Mouse (Mus musculus) heart, postnatal 10 days (tissue): Measurements from ENCODE around the gene Fgfr2. TPM values are rescaled to one million over a fixed set of nuclear protein-coding genes. Genes with fewer than 3 reads are reported as not detected.

Experiments used
- DNase-seq, 2 experiments: peaks; one replicate each; pipeline ENCODE4 v3.0.0; 2021
- intact Hi-C: fragments of 180-260 bp; cut with DNase I; formaldehyde crosslinking; loops from one replicate; pipeline ENCODE4 v1.15.1; 2025
- total RNA-seq, 2 experiments: library from RNA; stranded (reverse); gene quantifications; 2 replicates each; pipeline ENCODE4 v1.2.3; 2021

Gene Fgfr2
- total RNA-seq, 2 experiments from 2014 or later: 6.2 to 6.3 TPM

DNA sequence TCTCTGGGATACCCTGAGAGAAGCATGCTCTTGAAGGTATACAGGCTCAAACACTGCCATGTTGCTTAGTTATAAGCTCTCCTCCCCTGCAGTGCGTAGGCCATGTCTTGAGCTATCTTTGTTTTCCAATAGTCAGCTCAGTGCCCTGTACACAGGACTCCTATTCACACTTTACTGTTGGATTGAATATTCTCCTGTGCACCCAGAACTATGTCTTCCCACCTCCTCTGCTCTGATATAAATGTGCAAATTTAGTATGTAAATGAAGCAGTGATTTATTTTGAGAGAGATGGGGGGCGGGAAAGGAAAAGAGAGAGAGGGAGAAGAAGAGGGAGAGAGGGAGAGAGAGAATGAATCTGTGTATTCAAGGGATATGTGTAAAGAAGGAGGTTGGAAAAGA is 1267.5 kb downstream of the Fgfr2 start:
- DNase-seq: no peak
- intact Hi-C loops: no loop called here

DNA sequence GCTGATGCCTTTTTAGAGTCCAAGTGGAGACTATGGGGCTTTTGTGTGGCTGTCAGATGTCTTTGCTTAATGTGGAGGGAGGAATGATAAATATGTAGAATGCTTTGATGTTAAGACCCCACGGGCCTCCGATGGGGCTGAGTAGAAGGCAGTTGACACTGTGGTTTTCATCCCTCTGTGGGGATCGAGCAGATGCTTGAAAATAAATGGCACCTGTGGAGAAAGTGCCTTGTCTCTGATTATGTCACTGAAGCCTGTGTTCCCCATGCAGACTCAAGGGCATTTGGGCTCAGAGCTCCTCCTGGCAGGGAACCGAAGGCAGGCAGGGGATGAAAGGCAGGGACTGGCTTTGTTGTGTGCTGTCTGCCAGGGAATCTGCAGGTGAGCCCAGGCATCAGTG is 1272.6 kb downstream of the Fgfr2 start:
- intact Hi-C loops: no loop called here
- no peak for DNase-seq

DNA sequence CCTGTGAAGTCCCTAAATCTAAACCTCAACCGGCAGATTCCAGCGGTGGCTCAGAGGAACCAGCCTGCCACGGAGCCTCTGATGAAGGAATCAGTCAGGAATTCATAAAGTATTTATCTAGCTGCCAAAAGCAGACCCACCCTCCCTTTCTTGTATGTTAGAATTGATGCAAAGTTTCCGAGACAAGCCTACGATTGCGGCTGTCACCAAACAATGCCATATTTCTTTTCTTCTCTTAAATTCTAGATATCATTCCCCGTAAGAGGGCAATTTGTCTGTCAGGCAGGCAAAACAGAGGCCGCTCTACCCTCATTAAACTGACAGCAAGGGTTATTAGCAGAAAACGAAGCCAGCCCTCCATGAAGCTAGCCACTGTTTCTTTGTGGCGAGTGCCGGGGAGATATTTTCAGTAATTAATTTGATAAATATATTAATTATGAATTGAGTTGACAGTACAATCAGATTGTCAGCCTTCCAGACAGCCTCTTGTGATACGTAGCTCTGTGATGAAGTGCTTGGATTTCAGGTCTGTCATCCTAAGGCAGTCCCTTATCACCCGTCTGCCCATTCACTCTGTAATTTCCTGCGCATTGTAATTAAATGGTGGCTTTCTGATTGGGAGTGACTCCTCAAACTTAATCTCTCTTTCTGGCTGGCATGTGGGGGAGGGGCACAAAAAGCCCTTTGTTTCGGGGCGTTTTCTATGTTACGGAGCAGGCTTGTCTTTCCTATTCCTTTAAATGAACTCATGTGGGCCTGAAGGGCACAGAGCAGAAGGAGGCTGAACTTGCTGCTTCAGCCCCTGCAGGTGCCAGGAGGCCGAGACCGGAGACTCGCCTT is 1276.9 kb downstream of the Fgfr2 start:
- intact Hi-C loops: no loop called here
- no peak for DNase-seq

DNA sequence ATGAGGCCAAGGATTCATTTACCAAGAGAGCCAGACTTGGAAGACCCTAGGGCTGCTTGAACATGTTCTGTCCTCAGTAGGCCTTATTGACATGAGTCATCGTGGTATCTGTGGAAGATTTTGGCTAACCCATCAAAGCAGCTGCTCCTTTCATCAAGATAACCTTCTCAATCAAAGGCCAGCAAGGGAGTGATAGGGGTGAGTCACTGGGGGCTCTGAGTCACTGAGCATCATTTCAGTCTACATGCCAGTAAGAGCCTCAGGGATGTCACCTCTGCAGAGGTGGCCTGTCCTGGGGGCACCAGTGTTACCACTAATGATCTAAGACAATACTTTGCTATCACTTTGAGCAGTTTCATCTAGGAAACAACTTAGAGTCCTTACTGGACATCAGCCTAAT is 1292.9 kb downstream of the Fgfr2 start:
- no peak for DNase-seq
- intact Hi-C loops: no loop called here

DNA sequence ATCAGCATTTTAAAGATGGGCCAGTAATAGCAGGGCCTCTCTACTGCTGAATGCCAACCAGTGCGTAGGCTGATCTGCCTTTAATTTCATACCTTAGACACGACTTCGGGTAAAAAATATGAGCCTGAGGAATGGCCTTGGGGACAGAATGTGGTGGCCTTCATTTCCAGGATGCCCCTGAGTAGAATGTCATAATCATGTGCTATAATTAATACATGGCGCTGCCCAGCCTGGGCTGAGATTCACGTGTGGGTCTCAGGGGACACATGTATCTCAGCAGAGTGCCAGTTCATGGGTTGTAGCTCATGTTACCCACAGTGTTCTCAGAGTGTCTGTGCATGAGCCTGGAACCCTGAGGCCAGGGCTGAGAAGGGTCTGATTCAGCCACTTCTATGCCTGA is 1296.3 kb downstream of the Fgfr2 start:
- no peak for DNase-seq
- intact Hi-C loops: no loop called here

DNA sequence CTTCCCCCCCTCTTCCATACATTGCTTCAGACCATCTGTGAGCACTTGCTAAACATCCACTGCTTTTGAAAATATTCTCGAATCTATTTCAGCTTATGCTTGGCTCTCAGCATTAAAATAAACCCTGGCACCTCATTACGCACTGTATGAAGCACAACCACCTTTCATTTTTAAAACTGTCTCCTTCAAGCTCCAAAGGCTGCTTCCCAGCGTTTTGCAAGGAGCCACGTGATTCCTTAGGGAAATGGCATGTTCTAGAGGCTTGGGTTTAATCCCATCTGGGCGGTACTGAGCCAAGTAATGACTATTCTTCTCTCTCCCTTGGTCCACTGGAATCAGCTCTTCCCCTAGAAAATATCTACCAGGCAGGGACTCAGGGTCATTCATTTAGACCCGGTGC is 1305.2 kb downstream of the Fgfr2 start:
- intact Hi-C loops: no loop called here
- no peak for DNase-seq

DNA sequence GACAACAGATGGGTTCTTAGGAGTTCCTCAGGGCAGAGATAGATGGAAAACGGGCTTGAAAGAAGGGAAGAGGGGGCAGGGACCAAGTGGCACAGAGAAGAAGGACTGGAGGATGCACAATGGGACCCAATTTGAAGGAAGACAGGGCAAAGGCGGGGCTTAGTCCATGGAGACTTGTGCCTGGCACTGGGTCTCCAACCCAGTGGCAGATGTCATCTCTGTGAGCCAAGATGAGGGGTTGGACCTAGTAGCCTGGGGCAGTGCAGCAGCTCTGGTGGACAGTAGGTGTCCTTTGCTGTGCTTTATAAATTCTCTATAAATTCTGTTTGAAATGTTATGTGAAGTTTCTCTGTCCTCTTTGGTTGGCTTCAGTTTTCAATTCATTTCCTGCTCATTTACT is 1306.5 kb downstream of the Fgfr2 start:
- intact Hi-C loops: no loop called here
- DNase-seq: no peak

DNA sequence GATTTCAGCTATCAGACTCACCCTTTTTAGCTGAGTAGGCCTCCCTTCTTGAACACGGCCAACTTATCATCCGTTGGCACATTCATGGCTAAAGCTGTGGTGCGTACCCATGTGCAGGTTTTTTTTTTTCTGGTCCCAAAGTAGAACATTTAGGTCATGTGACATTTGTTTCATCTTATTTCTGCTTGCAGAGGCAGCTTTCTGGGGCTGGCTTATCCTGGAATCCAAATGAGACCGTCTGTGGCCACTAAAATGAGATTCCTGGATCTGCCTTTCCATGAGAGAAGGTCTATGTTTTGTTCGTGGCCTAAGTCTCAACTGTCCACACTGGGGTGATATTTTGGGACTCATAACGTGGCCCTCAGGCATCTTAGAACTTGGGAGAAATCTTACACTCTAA is 1311.0 kb downstream of the Fgfr2 start:
- intact Hi-C loops: no loop called here

DNA sequence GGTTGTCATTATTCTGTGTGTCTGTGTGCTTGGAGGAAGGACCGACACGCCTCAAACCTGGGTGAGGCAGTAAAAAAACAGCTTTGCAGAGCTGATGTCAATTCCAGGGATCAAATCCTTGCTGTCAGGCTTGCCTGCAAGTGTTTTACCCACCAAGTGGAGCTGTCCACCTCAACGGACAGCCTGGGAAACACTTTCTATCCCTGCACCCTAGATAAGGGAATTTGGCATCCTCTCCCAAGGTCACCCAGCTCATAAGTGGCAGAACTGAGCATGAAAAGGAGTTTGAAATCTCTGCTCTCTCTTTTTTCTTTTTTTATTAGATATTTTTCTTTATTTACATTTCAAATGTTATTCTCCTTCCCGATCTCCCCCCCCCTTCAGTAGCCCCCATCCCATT is 1312.2 kb downstream of the Fgfr2 start:
- DNase-seq: peak; percentile 1 to 4
- intact Hi-C loops: no loop called here

More for the DNA sequence above, 1311.0 kb downstream of the Fgfr2 start:
- DNase-seq: no peak

DNA sequence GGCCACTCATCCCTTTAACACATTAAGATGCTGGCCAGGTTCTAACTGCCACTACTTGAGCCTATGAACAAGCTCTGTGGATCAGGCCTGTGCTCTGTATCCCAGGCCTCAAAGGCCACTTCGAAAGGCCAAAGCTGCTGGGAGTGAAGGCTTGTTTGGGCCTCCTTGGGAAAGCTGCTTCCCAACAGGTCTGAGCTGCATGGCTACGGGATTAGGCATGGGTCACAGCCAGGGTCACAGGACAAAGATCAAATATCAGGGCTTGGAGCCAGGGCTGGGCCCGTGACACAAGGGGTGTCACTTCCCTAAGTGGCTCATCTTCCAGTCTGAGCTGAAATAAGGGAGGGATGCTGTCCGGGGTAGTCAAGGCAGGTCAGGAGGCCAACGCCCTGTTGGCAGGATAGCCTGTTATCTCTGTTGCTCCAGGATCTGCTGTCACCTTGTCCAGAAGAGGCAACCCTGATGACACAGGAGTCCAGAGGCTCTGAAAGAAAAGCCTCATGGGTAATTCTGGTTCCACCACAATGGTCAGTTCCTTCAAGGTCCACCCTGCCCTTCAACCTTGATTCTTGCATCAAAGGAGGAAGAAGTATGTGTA is 1313.5 kb downstream of the Fgfr2 start:
- DNase-seq: no peak
- intact Hi-C loops: loop anchor here (10.0 kb wide), 1 partner anchor 55 kb away; no protein-coding TSS in a partner anchor

DNA sequence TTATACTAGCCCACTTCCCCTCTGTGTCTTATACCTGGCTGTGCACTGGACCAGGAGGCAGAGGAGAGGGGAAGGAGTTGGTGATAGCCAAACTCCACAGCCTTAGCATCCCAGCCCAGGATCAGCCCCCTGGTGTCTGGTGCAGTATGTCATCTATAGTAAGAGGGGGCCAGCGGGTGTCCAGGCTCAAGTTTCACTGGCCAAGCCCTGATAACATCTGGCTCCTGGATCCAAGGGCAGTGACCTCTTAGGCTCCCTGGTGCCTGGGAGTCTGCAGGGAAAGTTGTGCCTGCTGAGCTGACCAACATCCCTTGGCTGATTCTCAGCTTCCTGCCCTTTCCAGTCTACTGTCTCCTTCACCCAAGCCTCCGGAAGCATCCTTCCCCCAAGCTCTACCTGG is 1315.9 kb downstream of the Fgfr2 start:
- intact Hi-C loops: loop anchor here (10.0 kb wide), 1 partner anchor 58 kb away; no protein-coding TSS in a partner anchor
- no peak for DNase-seq

DNA sequence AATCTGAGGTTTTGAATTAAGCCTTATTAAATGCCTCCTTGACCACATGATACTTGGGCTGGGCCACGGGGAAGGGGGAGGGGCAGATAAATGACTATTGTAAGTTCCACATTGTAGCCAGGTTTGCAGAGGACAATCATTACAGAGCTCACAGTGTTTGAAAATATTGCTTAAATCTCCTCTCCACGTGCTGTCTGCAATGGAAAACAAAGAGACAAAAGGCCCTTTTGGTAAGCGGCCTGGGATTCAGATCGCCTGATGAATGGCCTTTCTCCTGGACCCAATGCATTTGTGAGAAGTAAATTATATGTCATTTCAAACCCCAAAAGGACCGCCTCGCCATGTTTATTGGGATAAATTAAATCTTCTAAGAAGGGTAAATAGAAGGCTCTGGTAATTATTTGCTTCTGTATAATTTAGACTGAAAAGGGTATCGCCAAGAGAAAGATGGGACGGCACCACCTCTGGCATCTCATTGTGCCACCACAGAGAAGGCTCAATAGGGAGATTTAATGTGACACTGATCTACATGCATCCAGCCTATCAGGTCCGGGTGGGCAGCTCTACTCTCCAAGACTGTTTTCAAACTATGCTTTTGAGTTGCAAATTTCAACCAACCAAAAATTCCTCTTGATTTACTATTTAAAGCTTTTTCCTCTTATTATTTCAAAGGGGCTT is 1317.5 kb downstream of the Fgfr2 start:
- intact Hi-C loops: loop anchor here (10.0 kb wide), 1 partner anchor 59 kb away; no protein-coding TSS in a partner anchor
- no peak for DNase-seq

DNA sequence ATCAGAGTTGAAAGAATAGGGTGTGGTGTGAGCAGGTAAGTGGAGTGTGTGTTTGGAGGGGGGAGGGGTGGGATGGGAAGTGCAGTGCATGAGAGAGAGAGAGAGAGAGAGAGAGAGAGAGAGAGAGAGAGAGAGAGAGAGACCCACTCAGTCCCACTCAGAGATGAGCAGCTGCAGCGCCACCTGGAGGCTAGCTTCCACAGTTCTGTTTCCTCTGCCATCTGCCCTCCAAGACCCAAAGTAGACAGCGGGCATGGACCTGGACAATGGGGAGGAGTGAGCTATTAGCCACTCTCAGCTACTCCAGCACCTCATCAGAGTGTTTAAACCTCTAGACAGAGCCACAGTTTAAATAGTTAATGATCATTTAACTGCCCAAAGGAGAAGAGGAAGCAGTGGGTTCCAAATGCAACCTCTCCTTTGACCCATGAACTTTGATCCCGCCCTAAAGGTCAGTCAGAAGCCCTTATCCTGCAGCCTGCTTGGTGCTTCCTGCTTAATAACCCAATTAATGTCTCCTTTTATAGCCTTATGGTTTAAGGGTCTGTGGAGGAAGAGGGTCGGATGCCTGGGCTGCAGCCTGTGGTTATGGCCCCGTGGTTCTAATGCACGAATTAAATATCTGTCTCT is 1322.6 kb downstream of the Fgfr2 start:
- DNase-seq: peak in 1 of 2 experiments; percentile 4
- intact Hi-C loops: loop anchor here (10.0 kb wide), 1 partner anchor 64 kb away; no protein-coding TSS in a partner anchor

DNA sequence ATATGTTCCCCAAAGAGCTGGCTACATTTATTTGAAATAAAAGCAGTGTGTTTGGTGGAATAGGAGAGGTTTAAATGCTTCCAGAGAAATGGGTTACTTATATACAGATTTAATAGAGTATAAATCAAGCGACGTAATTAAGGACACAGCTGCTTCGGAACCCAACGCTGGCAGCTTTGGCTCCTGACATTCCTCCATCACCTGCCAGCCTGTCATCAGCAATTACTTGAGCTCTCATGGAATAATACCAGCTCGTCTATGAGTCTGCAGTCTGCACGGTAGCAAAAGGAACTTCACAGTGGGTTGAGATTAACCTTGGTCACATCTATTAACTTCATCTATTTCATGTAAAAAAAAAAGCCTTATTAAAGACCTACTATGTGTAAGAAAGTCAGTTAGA is 1326.0 kb downstream of the Fgfr2 start:
- no peak for DNase-seq
- intact Hi-C loops: no loop called here

DNA sequence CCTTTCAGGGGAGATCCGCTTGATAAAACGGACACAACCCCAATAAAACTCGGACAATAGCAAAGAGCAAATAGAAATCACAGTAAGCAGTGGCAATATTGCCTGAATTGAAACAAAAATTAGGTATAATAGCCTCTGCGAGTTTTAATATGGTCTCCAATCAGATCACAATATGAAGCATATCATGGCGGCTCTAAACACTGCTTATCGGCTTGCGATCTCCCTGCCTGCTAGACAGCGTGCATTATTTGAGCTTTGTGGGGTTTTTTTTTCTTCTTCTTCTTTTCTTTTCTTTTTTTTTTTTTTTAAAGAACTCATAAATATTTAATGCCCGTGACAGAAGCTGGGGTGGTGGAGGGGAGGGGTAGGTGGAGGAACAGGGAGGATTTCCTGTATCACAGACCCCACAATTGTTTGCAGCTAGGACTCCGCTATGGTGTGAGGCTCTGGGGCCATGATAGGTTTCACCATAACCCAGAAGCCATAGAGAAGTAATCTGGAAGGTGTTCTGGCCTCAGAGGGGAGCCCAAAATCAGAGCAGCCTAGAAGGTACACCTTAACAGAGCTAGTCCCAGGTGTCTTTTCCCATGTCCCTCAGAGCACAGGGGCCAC is 1334.4 kb downstream of the Fgfr2 start:
- no peak for DNase-seq

DNA sequence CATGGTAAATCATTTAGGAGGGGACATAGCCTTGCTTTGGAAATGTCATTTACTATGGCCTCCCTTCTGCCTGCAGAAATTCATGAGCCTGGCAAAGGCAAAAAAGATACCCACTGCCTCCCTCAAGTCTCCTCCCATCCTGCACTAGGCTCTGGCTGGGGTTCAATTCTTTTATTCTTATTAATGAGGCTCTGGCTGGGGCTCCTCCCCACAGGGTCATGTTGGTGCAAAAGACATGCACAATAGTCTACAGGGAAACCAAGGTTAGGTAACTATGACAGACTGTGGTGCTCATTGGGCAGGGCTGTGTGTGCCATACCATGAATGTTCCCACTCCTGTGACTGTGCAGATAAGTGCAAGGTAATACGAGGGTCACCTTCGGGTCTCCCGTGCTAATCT is 1337.4 kb downstream of the Fgfr2 start:
- no peak for DNase-seq
- intact Hi-C loops: no loop called here

More for the DNA sequence above, 1334.4 kb downstream of the Fgfr2 start:
- intact Hi-C loops: no loop called here

DNA sequence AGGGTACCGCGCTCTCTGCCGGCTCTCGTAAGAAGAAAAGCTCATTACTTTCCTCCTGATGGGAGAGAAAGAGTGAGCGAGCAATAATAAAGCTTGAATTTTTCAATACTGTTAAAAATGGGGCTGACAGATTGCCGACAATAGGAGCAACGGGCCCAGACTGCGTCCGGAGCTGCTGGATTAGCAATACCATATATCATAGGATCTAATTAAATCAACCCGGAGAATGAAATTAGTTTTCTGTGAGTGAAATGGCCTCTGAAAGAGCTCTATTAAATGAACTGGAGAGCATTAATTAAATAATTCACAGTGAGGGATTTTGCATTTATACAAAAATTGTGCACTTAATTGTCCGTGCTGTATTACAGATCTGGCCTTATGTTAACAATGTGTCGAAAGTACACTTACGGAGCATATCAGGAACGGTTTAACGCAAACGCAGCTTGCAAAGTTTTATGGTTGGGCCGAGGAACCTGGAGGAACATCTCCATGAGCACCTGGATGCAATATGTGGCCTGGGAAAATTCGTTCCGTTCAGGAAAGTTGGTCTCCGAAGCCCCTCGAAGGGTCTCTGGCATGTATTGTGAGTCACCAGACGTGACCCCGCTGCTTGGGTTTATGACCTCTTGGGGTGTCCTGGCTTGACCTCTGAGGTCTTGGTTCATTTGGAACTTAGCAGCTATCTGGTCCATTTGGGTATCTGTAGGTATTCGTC is 1344.7 kb downstream of the Fgfr2 start:
- DNase-seq: no peak
- intact Hi-C loops: no loop called here

DNA sequence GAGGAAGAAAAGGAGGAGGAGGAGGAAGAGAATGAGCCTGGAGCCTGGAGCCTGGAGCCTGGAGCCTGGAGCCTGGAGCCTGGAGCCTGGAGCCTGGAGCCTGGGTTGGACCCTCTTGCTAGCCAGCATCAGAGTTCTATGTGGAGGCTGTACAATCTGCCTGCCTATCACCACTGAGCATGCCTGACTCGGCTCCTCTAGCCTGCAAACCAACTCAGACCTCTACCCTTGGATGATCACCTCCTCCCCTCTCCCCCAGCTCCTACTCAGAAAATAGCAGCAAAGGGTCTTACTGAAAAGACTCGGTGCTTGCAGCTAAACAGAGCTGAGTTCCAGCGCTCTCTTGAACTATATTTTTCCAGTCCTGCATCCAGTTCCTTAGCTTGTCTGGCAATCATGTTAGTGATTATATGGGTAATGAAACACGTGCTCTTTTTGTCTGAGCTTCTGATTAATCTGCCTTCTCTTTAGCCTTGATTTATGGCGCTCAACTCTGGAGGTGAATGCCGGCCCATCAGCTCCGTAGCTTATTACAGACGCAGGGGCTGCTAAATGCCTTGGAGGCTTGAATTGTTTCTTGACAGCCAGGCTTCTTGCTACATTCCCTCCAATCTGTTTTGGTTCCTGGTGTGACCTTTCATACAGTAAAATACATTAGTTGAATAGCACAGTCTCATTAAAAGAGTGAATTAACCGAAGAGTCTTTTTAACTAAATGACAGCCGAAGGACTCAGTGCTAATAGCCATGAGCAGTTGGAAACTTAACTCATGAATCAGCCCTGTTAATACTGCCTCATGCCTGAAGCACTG is 1345.5 kb downstream of the Fgfr2 start:
- DNase-seq: no peak
- intact Hi-C loops: no loop called here

DNA sequence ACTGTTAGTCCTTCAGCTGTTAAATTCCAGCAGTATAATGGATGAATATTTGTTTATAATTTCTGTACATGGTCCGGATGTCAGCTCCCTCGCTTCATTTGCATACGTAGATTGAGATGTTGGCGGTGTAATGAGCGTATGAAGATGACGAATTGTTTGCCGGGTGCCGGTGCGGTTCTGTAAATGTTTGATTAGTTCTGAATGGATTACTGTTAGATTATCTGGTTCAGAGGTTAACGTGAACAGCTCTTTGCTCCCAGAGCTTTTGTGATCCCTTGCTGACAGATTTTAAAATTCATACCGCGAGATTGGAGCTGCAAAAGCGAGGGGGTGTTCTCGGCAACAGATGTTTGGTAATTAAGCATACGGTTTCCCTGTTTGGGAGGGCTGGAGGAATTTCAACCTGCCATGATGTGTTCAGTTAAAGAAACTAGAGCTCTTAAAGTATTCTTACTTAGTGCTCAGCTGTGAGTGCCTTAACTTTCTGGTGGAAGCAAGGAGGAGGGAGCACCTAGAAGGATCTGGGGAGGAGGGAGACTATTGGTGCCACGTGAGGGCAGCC is 1346.9 kb downstream of the Fgfr2 start:
- intact Hi-C loops: no loop called here

More for the DNA sequence above, 1346.9 kb downstream of the Fgfr2 start:
- no peak for DNase-seq
